Mouse (Mus musculus): ENCODE data around the gene Tmem184b. TPM values are rescaled to one million over a fixed set of nuclear protein-coding genes. Genes with fewer than 3 reads are reported as not detected.
A peak's percentile ranks its signal among the peaks of the same experiment; 100 is the strongest.

Tmem184b gene
- total RNA-seq, 4 experiments from 2014 or later, result 69.7 to 89.8 (median 75.6) TPM

DNA sequence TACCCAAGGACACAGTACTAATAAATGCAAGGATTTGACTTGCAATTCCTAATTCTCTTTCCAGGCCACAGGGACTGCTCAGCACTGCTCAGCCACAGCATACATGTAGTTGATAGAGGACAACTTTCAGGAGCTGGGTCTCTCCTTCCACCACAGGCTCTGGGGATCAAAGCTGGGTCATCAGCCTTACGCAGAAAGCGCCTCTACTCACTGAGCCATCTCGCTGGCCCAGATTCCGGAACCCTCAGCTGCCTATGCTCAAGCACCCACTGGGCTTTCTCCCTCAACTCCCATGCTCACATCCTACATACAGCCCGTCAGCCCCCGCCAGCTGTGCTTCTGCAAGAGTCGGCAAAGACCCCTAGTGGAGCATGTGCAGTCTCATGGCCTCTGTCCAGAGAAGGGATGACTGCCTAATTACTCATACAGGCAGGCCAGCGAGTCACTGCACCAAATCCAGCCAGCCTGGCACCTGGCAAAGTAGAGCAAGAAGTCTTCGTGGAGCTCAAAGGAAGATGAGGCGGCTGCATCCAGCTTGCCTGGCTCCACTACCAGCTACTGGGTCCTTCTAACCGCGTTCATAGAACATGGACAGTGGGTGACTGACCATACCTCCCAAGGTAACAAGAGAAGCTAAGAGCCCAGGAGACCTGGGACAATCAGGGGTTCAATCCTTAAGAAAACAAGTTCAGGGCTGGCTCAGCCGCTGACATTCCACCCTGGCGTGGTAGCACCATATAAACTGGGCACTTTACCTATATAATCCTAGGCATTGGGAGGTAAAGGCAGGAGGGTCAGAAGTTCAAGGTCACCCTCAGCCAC, 3.9 kb downstream of the Tmem184b start:
- no peak for DNase-seq (ENCODE audit: low spot score in 2 of 2)

- DNase-seq (ENCODE audit: low spot score in 2 of 2), result no peak
These were observed 6.6 kb downstream of the Tmem184b start for GRCm38 (mm10) chr15:79396736-79397135.

- no peak for DNase-seq (ENCODE audit: low spot score in 2 of 2)
These were observed 8.1 kb downstream of the Tmem184b start for GRCm38 (mm10) chr15:79395281-79395680.

DNA sequence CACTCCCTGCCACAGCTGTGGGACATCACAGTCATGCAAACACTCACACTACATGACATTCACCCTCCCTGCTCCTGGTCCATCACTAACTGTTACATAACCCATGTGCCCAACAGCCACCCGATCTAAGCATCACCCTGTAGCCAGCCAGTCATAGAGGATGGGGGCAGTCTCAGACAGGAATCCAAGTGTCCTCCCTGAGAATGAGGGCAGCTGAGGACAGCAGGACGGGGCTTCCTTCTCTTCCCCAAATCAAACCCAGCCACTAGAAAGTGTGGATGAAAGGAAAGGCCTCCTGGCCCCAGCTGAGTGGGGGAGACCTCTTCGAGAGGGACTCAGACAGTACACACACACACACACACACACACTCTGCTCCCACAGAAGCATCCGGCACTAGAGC, 8.5 kb downstream of the Tmem184b start:
- no peak for DNase-seq (ENCODE audit: low spot score in 2 of 2)

DNA sequence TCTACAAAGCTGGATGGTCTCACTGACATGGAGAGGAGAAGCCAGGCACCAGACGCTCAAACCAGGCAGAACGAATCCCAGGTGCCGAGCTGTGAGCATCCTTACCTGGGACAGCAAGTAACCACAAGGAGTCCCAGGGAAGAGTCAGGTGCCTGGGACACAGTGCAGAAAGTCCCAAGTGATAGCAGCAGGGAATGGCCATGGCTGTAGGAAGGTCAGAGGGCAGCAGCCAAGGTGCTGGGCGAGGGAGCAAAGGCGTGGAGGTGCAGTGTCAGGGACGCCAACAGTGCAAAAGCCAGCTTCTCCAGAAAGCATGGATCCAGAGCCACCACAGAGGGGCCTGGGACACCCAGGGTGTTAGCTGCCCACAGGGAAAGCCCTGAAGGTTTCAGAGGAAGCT, 10.3 kb downstream of the Tmem184b start:
- DNase-seq (ENCODE audit: low spot score in 2 of 2), result no peak

DNA sequence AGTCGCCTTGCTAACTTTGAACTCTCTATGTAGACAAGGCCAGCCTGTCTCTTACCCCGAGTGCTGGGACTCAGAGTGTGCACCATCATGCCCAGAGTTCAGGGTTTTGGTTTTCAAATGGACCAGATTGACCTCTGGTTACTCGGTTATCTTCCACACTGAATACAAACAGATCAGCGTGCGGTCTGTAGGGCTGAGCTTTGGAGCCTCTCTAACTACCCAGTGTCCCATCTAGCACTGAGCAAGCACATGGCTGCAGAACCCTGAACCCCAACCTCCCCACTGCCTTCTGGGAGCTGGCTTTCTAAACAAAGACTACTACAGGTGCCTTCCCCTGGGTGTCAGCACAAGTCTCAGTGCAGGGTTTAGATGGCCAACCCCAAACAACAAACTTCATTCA, 10.8 kb downstream of the Tmem184b start:
- DNase-seq (ENCODE audit: low spot score in 2 of 2), result no peak

DNA sequence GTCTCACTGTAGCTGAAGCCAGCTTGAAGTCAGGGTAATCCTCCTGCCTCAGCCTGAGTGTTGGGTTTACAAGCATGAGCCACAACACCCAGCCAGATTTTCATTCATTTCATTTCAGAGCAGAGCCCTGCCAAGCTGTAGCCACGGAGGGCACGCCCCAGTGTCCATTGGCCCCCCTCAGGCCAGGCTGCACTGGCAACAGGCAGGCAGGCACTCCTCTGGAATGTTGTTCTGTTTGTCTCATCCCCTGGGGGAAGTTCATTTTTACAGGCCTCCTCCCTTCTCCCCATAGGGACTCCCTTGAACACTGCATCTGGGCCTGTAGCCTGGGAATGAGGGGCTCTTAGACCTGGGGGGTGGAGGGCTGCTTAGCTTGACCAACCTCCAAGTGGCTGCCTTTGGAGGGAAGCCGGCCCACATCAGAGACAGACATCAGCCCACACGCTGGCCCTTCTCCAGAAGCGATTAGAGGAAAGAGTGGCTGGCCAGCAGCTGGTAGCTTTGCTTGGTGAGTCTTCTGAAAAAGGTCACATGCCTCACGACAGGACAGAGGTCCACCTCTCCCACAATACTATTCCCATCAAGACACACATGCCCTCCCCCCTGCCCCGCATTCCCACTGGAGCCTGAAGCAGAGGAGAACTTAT, 11.8 kb downstream of the Tmem184b start:
- peak in 1 of 2 experiments; percentile 61 for DNase-seq (ENCODE audit: low spot score in 2 of 2)

- no peak for DNase-seq (ENCODE audit: low spot score in 2 of 2)
These were observed 12.9 kb downstream of the Tmem184b start for GRCm38 (mm10) chr15:79390434-79390833.

DNA sequence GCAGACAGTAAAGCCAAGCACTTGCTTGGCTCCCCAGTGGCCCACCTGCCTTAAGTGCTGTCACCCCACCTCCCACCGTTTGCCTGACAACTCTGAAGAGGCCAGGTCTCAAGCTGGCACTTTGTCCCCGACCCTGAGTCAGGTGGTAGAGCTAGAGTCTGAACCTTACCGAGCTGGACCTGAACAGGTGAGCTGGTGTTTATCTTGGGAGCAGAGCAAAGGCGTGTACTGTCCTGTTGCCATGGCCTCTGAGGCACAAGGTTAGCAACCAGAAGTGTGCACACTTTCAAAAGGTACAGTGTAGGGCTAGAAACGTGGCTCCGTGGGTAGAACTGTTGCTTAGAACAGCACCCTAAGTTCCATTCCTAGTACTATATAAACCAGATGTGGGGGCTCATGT, 15.2 kb downstream of the Tmem184b start:
- no peak for DNase-seq (ENCODE audit: low spot score in 2 of 2)

GRCm38 (mm10) chr15:79387611-79388010, 15.8 kb downstream of the Tmem184b start:
- DNase-seq (ENCODE audit: low spot score in 2 of 2), result no peak

DNA sequence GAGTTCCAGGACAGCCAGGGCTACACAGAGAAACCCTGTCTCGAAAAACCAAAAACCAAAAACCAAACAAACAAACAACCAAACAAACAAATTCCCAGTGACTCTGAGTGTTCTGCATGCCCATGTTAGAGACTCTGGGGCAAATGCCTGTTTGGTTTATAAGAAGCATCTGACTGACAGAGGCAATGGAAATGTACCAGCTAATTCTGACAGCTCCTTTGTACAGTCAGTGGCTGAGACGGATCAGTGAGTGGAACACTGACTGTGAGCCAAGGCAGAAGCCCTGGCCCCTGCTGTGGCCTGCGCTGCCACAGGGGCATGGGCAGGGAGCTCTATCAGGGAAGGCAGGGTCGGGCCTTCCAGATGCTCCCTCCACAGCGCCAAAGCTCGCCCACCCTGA, 16.3 kb downstream of the Tmem184b start:
- DNase-seq (ENCODE audit: low spot score in 2 of 2), result no peak

GRCm38 (mm10) chr15:79381644-79382043, 21.7 kb downstream of the Tmem184b start:
- DNase-seq (ENCODE audit: low spot score in 2 of 2), result no peak

DNA sequence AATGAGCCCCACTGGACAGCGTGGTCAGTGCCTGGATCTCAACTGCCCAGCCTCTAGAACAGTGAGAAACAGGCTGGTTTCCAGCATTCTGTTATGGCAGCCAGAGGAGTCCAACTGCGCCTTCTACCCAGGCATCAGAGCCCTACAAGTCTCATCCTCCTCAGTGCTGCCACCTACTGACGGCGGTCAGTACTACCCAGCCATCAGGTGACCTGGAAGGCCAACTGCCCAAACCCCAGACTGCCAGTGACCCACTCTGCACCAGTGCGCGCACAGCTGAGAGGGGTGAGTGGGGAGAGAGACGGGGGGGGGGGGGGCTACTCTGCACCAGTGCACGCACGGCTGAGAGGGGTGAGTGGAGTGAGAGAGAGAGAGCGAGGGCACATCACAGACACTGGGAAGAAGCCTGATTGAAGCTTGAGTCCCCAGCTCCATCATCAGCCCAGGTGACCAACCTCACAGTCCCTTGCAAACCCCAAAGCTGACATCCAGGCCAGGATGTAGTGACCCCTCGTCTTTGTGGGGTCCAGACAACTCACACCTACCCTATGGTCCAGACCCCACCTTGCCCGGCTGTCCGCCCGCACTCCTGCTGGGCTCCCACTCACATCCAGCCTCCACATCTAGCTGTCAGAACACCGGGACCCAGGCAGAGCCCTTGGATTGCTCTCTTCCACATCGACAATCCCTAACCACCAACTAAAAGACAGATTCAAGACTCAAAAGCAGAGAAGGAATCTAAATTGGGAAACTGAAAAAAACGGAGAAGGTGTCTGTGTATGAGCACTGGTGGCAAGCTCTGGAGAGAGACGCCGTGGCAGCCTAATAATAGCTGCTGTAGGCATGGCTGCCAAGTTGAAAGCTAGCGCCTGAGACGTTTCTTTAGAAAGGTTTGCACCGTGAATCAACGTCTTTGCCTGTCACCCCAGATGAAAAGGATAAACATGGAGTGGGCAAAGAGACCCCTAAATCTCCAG, 22.6 kb downstream of the Tmem184b start:
- peak; percentile 49 to 57 for DNase-seq (ENCODE audit: low spot score in 2 of 2)

DNA sequence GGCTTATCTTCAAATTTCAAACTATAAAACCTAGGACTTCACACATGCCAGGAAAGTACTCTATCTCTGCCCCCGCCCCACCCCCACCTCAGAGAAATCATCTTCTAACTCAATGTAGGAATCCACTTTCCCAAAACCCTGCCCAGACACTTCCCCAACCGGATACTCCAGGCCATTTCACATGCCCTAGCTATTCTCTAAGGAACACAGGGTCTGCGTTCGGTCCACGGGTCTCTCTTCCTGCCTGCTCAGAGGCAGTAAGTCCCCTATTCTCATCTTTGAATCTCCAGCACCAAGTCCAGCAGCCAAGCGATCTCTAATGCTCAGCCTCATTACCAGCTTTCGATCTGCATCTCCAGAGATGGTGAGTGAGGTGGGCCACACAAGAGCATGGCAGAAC, 23.7 kb downstream of the Tmem184b start:
- DNase-seq (ENCODE audit: low spot score in 2 of 2), result no peak

GRCm38 (mm10) chr15:79378608-79379007, 24.8 kb downstream of the Tmem184b start:
- DNase-seq (ENCODE audit: low spot score in 2 of 2), result no peak

DNA sequence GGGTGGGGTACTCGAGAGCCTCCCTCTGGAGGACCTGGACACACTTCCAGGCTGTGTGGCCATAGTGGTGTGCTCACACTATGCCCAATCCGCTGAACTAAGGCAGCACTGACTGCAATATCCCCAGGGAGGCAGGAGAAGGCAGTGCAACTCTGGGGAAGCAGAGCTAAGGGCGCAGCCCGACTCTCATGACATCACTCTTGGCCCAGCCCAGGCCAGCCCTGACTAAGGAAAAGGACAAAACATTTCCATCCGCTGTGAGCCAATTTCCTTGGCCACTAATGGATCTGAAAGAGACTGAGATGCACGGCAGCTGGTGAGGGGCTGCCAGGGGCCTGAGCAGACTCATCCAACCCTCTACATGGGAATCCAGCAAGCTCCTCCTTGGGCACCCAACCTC, 25.7 kb downstream of the Tmem184b start:
- peak in 1 of 2 experiments; percentile 54 for DNase-seq (ENCODE audit: low spot score in 2 of 2)

- DNase-seq (ENCODE audit: low spot score in 2 of 2), result no peak
These were observed 28.6 kb downstream of the Tmem184b start for GRCm38 (mm10) chr15:79374760-79375159.

DNA sequence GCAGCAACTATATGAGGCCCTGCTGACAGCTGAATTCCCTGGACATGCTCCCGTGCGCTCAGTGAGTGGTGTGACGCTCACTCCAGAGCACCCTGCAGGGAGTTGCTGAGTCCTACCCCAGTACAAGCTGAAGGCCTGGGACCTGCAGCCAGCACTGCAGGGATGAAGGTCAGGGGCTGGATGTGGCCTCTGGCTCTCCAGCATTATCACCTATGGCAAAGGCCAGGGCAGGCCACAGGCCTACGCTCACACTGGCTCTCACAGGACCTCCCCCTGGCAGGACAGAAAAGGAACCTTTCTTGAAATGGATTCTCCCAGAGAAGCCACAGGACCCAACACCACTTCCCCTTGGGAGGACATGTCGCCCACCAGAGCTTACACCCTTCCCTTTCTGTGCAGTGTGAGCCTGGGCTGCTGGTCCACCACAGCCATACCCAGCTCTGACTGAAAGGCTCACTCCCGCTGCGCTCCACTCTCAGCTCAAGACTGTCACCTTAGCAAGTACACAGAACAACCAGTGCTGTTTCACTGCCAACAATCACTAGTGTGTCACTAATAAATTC, 33.0 kb downstream of the Tmem184b start:
- no peak for DNase-seq (ENCODE audit: low spot score in 2 of 2)

DNA sequence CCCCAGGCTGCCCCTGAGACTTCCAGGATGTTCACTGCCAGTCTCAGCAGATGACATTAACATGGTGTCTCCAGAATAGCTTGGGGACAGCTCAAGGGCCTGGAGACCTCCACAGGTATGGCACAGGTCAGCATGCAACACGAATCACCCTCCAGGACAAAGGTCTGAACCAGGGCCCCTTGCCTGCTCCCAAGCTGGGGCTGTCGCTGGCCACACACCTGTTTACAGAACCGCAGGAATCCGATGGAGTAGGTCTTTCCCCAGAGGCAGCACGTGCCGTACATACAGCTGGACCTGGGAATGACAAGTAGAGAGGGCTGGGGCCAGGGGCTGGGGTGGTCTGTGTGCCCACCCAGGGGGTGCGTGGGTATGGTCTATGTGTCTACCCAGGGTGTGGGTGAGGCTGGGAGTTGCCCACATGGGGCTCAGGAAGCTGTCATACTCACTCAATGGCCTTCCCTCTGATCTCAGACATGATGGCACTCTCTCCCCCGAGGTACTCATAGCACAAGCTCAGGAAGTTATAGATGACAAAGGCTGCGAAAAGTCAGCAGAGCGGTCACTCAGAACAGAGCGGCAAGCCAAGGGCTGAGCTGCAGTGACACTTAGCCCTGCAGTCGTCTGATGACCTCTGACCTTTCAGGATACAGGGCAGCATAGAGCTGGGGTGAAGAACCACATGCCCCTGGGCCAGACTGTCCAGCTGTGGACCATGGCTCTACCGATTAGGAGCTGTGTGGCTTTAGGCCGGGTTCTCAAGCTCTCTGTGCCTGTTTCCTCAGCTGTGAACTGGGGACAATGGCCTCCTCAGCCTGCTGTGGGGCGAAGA, 33.7 kb downstream of the Tmem184b start:
- no peak for DNase-seq (ENCODE audit: low spot score in 2 of 2)

DNA sequence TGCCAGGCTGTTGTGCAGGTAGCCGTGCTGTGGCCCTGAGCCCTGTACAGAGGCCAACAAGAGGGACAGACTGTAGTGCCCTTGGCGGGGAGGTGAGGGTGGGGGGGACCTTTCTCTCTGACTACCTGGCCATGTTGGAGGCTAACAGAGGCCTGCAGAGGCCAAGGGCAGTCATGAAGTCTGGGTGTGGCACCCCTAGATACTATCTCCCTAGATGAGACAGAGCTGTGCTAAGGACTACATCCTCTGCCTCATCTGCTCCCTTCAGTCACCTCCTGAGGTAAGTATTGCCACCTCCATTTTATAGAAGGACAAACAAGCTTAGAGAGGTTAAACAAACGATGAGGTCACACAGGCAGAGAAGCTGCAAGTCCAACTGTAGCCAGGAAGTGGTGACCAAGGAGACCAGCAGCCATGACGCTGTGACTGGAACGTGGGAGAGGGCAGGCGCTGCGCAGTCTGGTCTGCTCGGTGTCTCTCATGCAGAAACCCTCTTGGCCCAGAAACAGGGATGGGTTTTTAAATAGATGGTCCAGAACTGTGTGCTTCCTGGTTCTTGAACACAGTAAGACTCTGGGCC, 34.4 kb downstream of the Tmem184b start:
- no peak for DNase-seq (ENCODE audit: low spot score in 2 of 2)
